Mouse (Mus musculus) heart, embryonic 14.5 days (tissue): ENCODE measurements around the gene Actn1. TPM values are rescaled to one million over a fixed set of nuclear protein-coding genes. Genes with fewer than 3 reads are reported as not detected.

ENCODE experiments used
- ATAC-seq: fragments of 200-750 bp; cut with Nextera tagmentation; 2 replicates; pipeline ENCODE4 v1.8.0; 2017; ENCODE audit warnings: low read depth, moderate TSS enrichment; ENCODE audit not compliant: insufficient number of reproducible peaks, insufficient read depth, low FRiP score
- H3K27ac ChIP-seq, 2 experiments: fragments of 200-500 bp in 1 of 2; fragments of 300-500 bp in 1 of 2; sonication (generic) in 1 of 2; replicated peaks in 1 of 2; 2 replicates each; pipeline ENCODE4 v1.5.1; 2012 to 2014; ENCODE audit warnings: low read depth in 2 of 2, low read length in 2 of 2, control low read depth in 1 of 2, mild to moderate bottlenecking in 1 of 2, mixed read lengths in 1 of 2; ENCODE audit not compliant: control insufficient read depth in 1 of 2, insufficient read depth in 1 of 2
- H3K27me3 ChIP-seq: fragments of 300-500 bp; sonication (generic); 2 replicates; pipeline ENCODE4 v1.6.1; 2014; ENCODE audit warnings: mild to moderate bottlenecking, low read length, control low read depth; ENCODE audit not compliant: control insufficient read depth, insufficient read depth
- H3K36me3 ChIP-seq: fragments of 300-500 bp; sonication (generic); 2 replicates; pipeline ENCODE4 v1.6.1; 2014; ENCODE audit warnings: mild to moderate bottlenecking, control low read depth, low read length, mixed read lengths; ENCODE audit not compliant: control insufficient read depth, insufficient read depth
- H3K4me1 ChIP-seq, 2 experiments: fragments of 200-500 bp in 1 of 2; fragments of 300-500 bp in 1 of 2; sonication (generic) in 1 of 2; 2 replicates each; pipeline ENCODE4 v1.6.1; 2012 to 2014; ENCODE audit warnings: low read length in 2 of 2, control low read depth in 1 of 2, mixed read lengths in 1 of 2; ENCODE audit not compliant: control insufficient read depth in 2 of 2, insufficient read depth in 2 of 2
- H3K4me2 ChIP-seq: fragments of 300-500 bp; sonication (generic); 2 replicates; pipeline ENCODE4 v1.6.1; 2014; ENCODE audit warnings: mild to moderate bottlenecking, low read length
- H3K4me3 ChIP-seq, 2 experiments: fragments of 200-500 bp in 1 of 2; fragments of 300-500 bp in 1 of 2; sonication (generic) in 1 of 2; 2 replicates each; pipeline ENCODE4 v1.5.1; 2012 to 2014; ENCODE audit warnings: low read length in 2 of 2, mild to moderate bottlenecking in 2 of 2, control low read depth in 1 of 2, low read depth in 1 of 2, moderate library complexity in 1 of 2; ENCODE audit not compliant: control insufficient read depth in 1 of 2, insufficient read depth in 1 of 2
- H3K9ac ChIP-seq: fragments of 300-500 bp; sonication (generic); 2 replicates; pipeline ENCODE4 v1.6.1; 2014; ENCODE audit warnings: mild to moderate bottlenecking, low read length
- H3K9me3 ChIP-seq: fragments of 300-500 bp; sonication (generic); 2 replicates; pipeline ENCODE4 v1.6.1; 2016; ENCODE audit warnings: low read length, control low read depth; ENCODE audit not compliant: control insufficient read depth
- WGBS: fragments of 180-500 bp; shearing (Covaris S2); extraction: QIAGEN DNeasy Blood & Tissue Kit; methylation state at CpG from one replicate; pipeline ENCODE4 v1.1.7; 2014; 5-methylcytosine and 5-hydroxymethylcytosine counted together
- polyA plus RNA-seq: library from polyadenylated mRNA; unstranded; fragments of >200 nt; fragmentation: Nextera tagmentation; extraction: Ambion mirVana; gene quantifications from 2 replicates; pipeline ENCODE4 v1.2.1, GENCODE M21; 2014

Actn1 gene
- polyA plus RNA-seq, 1 experiment from 2014 or later, result 42.7 TPM

GRCm38 (mm10) chr12:80203284-80203683 lies 56.9 kb downstream of the Actn1 start:
- Histone ChIP-seq H3K9ac (no peak overlapping the region), H3K27me3 (no peaks in the 10 kb centered on the region), H3K4me1 (peaks cover 10 to 26% of the 10 kb centered on the region in 2 experiments), H3K27ac (no peak overlapping the region), H3K9me3 (0 out of 2 replicates have a peak, but pooled peaks cover 3% of the 10 kb centered on the region), H3K4me3 (no peak overlapping the region), H3K4me2 (no peak overlapping the region), H3K36me3 (peaks cover 75% of the 10 kb centered on the region)
- no peak for ATAC-seq
- WGBS, result 75% methylated on average over 4 of the region's 4 CpGs

DNA sequence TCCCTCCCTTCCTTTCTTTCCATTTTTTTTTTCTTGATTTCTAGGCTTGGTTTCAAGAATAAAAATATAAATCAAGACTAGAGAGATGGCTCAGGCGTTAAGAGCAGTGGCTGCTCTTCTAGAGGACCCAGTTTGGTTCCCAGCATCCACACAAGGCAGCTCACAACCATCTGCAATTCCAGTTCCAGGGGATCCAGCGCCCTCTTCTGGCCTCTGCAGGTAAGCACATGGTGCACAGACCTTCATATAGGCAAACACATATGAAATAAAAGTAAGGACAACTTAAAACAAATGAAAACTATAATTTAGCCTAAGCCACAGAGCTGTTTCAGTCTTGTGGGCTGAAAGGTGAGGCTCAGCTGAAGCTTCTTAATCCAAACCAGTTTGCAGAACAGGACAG lies 60.4 kb downstream of the Actn1 start:
- Histone ChIP-seq H3K4me1 (peaks cover 7 to 21% of the 10 kb centered on the region in 2 experiments), H3K27ac (no peak overlapping the region), H3K9me3 (0 out of 2 replicates have a peak, but pooled peaks cover 3% of the 10 kb centered on the region), H3K4me2 (no peak overlapping the region), H3K36me3 (peaks cover 75% of the 10 kb centered on the region), H3K9ac (no peak overlapping the region), H3K4me3 (no peak overlapping the region), H3K27me3 (no peaks in the 10 kb centered on the region)
- no peak for ATAC-seq
- WGBS, result 69% methylated on average over 2 of the region's 2 CpGs

GRCm38 (mm10) chr12:80198487-80198886 lies 61.7 kb downstream of the Actn1 start:
- no peak overlapping the region for H3K4me3 ChIP-seq
- ATAC-seq, result no peak
- H3K9me3 ChIP-seq, result 0 out of 2 replicates have a peak, but pooled peaks cover 3% of the 10 kb centered on the region
- H3K4me1 ChIP-seq, result peaks cover 6 to 18% of the 10 kb centered on the region in 2 experiments
- no peaks in the 10 kb centered on the region for H3K27me3 ChIP-seq
- H3K4me2 ChIP-seq, result no peak overlapping the region
- H3K36me3 ChIP-seq, result peaks cover 75% of the 10 kb centered on the region
- 20% methylated on average over 3 of the region's 3 CpGs for WGBS
- H3K9ac ChIP-seq, result no peak overlapping the region
- H3K27ac ChIP-seq, result peak overlapping the region; percentile 20 to 21

GRCm38 (mm10) chr12:80197343-80197742 lies 62.8 kb downstream of the Actn1 start:
- Histone ChIP-seq H3K9me3 (0 out of 2 replicates have a peak, but pooled peaks cover 3% of the 10 kb centered on the region), H3K4me1 (peaks cover 4 to 10% of the 10 kb centered on the region in 2 experiments; a peak in 2 of 4 replicates), H3K9ac (no peak overlapping the region), H3K27ac (no peak overlapping the region), H3K27me3 (no peaks in the 10 kb centered on the region), H3K36me3 (peaks cover 77% of the 10 kb centered on the region), H3K4me3 (no peak overlapping the region), H3K4me2 (no peak overlapping the region)
- ATAC-seq, result no peak
- 74% methylated on average over 10 of the region's 10 CpGs for WGBS

GRCm38 (mm10) chr12:80191806-80192205 lies 68.4 kb downstream of the Actn1 start:
- H3K4me3 ChIP-seq, result no peak overlapping the region

DNA sequence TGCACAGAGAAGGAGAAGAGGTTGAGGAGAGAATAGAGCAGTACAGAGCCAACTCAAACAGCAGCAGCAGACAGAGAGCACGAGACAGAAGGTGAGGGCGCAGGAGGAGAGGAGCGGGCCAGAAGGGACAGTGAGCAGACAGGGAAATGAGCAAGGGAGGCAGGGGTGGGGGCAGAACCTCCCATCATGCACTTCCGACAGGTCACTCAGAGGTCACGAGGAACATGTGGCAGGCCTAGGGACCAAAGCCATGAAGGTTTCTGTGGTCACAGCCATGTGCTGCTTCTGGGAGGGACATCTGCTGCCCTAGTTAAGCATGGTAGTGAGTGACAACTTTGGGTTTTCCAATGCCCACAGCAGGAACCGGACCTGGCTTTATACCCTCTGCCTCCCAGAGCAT lies 68.8 kb downstream of the Actn1 start:
- WGBS, result 79% methylated on average over 6 of the region's 6 CpGs
- peaks cover 99% of the 10 kb centered on the region for H3K36me3 ChIP-seq
- no peaks in the 10 kb centered on the region for H3K27me3 ChIP-seq

More at GRCm38 (mm10) chr12:80191806-80192205, 68.4 kb downstream of the Actn1 start:
- Histone ChIP-seq H3K27ac (no peak overlapping the region), H3K4me1 (no peaks in the 10 kb centered on the region; a peak in 1 of 4 replicates), H3K36me3 (peaks cover 99% of the 10 kb centered on the region), H3K9ac (no peak overlapping the region), H3K9me3 (no peaks in the 10 kb centered on the region), H3K4me2 (no peak overlapping the region), H3K27me3 (no peaks in the 10 kb centered on the region)
- 89% methylated on average over 5 of the region's 5 CpGs for WGBS
- ATAC-seq, result no peak

GRCm38 (mm10) chr12:80190915-80191314 lies 69.3 kb downstream of the Actn1 start:
- Histone ChIP-seq H3K4me1 (no peaks in the 10 kb centered on the region; a peak in 1 of 4 replicates), H3K4me3 (no peak overlapping the region), H3K9ac (no peak overlapping the region), H3K27me3 (no peaks in the 10 kb centered on the region), H3K9me3 (no peaks in the 10 kb centered on the region), H3K36me3 (peaks cover 99% of the 10 kb centered on the region), H3K27ac (no peak overlapping the region), H3K4me2 (no peak overlapping the region)
- 78% methylated on average over 10 of the region's 10 CpGs for WGBS
- no peak for ATAC-seq

More for the DNA sequence above, 68.8 kb downstream of the Actn1 start:
- Histone ChIP-seq H3K27ac (no peak overlapping the region), H3K4me3 (no peak overlapping the region), H3K4me2 (no peak overlapping the region), H3K4me1 (no peaks in the 10 kb centered on the region; a peak in 1 of 4 replicates), H3K9me3 (no peaks in the 10 kb centered on the region), H3K9ac (no peak overlapping the region)
- ATAC-seq, result no peak

GRCm38 (mm10) chr12:80184041-80184440 lies 76.1 kb downstream of the Actn1 start:
- Histone ChIP-seq H3K27ac (no peak overlapping the region), H3K4me2 (no peak overlapping the region), H3K4me1 (no peaks in the 10 kb centered on the region), H3K4me3 (no peak overlapping the region), H3K36me3 (peaks cover 94% of the 10 kb centered on the region), H3K9me3 (no peaks in the 10 kb centered on the region), H3K9ac (no peak overlapping the region), H3K27me3 (no peaks in the 10 kb centered on the region)
- 92% methylated on average over 5 of the region's 5 CpGs for WGBS
- ATAC-seq, result no peak
